Mouse (Mus musculus) myocyte (in vitro differentiated cells): Measurements from ENCODE around the gene Diaph2.

ENCODE experiments used
- E2F4 ChIP-seq: IDR thresholded peaks from one replicate; pipeline ENCODE4 v1.6.1; 2011; ENCODE audit warnings: mild to moderate bottlenecking, control low read depth, moderate library complexity; ENCODE audit not compliant: insufficient read depth
- MAX ChIP-seq: IDR thresholded peaks from one replicate; pipeline ENCODE4 v1.6.1; 2011; ENCODE audit warnings: low read depth, mild to moderate bottlenecking, control low read depth
- POLR2A ChIP-seq: IDR thresholded peaks from one replicate; pipeline ENCODE4 v1.6.1; 2011; ENCODE audit warnings: low read depth, mild to moderate bottlenecking, control low read depth, moderate library complexity; ENCODE audit not compliant: insufficient read length
- POLR2AphosphoS2 ChIP-seq: IDR thresholded peaks from one replicate; pipeline ENCODE4 v1.6.1; 2011; ENCODE audit warnings: low read depth, control low read depth; ENCODE audit not compliant: insufficient read length
- TCF12 ChIP-seq: IDR thresholded peaks from one replicate; pipeline ENCODE4 v1.6.1; 2011; ENCODE audit warnings: mild to moderate bottlenecking, control low read depth; ENCODE audit not compliant: poor library complexity, insufficient read depth, severe bottlenecking

GRCm38 (mm10) chrX:130212227-130212626 is 462.7 kb downstream of the Diaph2 start:
- TF ChIP-seq E2F4 (no peak), POLR2AphosphoS2 (no peak), POLR2A (no peak), TCF12 (no peak), MAX (no peak)
